In genomic region chr10:39908768-39909441, GRCm38 (mm10) we compare ENCODE assay signal across 18 mouse cellular contexts. TPM values are rescaled to one million over a fixed set of nuclear protein-coding genes. Genes with fewer than 3 reads are reported as not detected.
A peak's percentile ranks its signal among the peaks of the same experiment; 100 is the strongest.
DNase-seq lines count a peak whose midpoint lies in the region; ATAC-seq and TF ChIP-seq lines count a peak whose summit lies in the region.
"Had no signal": no experiment of that assay in that cellular context is flagged by ENCODE, and none has a peak within 500 bp of the region (broad histone marks: within the 10 kb centered on the region; RNA-seq: fewer than 3 reads in every experiment).

No protein-coding gene starts in this region.

- no peak for DNase-seq in lung, adult 2 months
- no peak for DNase-seq in lung, adult 18-20 months
- peak; percentile 36 for DNase-seq in NIH3T3 (ENCODE audit: low read depth)
- no peak for DNase-seq in cerebellum, adult 11 months
- no peak for DNase-seq in urinary bladder, postnatal 10 days (ENCODE audit: low spot score)
- DNase-seq: cerebellum, postnatal 10 days; gastrocnemius, postnatal 36 days; right cerebral cortex, postnatal 14 days had no signal

- no peaks in the 10 kb centered on the region for H3K4me1 ChIP-seq in lung, adult 2 months (ENCODE audit: control insufficient read depth, insufficient read depth, low read length)
- H3K4me1 ChIP-seq: embryonic facial prominence, embryonic 12.5 days; forebrain, embryonic 13.5 days; liver, embryonic 15.5 days; midbrain, embryonic 15.5 days; stomach, embryonic 15.5 days had no signal

- no peak for TF ChIP-seq CTCF in lung, adult 2 months (IDR thresholded peaks at IDR 0.05; ENCODE audit: insufficient read depth, low read length)

- 44% methylated on average over 13 of the region's 13 CpGs for WGBS in lung, adult 2 months

- ATAC-seq in granulocyte monocyte progenitor cell, adult 5-6 weeks (replicated peaks; ENCODE audit: poor library complexity, severe bottlenecking): peak; percentile 55
- ATAC-seq: forebrain, embryonic 13.5 days; hindbrain, postnatal 0 days; midbrain, embryonic 15.5 days had no signal

- no peaks in the 10 kb centered on the region for H3K36me3 ChIP-seq in myocyte (ENCODE audit: control insufficient read depth, insufficient read depth)
- H3K36me3 ChIP-seq: embryonic facial prominence, embryonic 12.5 days; G1E; liver, embryonic 15.5 days; midbrain, embryonic 15.5 days; stomach, embryonic 15.5 days had no signal

- no peak overlapping the region for H3ac ChIP-seq in myocyte (ENCODE audit: control insufficient read depth, insufficient read length)

- H3K4me3 ChIP-seq in lung, adult 2 months (replicated peaks; ENCODE audit: extremely low read depth, low read depth, low read length): peak overlapping the region; percentile 37
- no peak overlapping the region for H3K4me3 ChIP-seq in myocyte
- H3K4me3 ChIP-seq: embryonic facial prominence, embryonic 12.5 days; forebrain, embryonic 13.5 days; liver, embryonic 15.5 days; midbrain, embryonic 15.5 days; stomach, embryonic 15.5 days had no signal

- TF ChIP-seq POLR2A in lung, adult 2 months (IDR thresholded peaks at IDR 0.05; ENCODE audit: borderline replicate concordance, extremely low read depth, low read depth, low read length): no peak
- no peak for TF ChIP-seq POLR2A in myocyte (IDR thresholded peaks at IDR 0.05; ENCODE audit: insufficient read length, low read depth)

- no peaks in the 10 kb centered on the region for H3K27me3 ChIP-seq in myocyte (ENCODE audit: control insufficient read depth, insufficient read depth, insufficient read length)
- H3K27me3 ChIP-seq: embryonic facial prominence, embryonic 12.5 days; forebrain, embryonic 13.5 days; liver, embryonic 15.5 days; midbrain, embryonic 15.5 days; stomach, embryonic 15.5 days had no signal

- H3K79me2 ChIP-seq in myocyte (ENCODE audit: control insufficient read depth, insufficient read depth): no peaks in the 10 kb centered on the region

- H3K4me2 ChIP-seq in myocyte (ENCODE audit: low read depth): peak overlapping the region; percentile 46
- H3K4me2 ChIP-seq: embryonic facial prominence, embryonic 12.5 days; forebrain, embryonic 13.5 days; liver, embryonic 15.5 days; midbrain, embryonic 15.5 days; stomach, embryonic 15.5 days had no signal

TF ChIP-seq in myocyte, 11 proteins besides CTCF, POLR2A, EP300 and RAD21:
- TF ChIP-seq TCF12 (IDR thresholded peaks at IDR 0.05; ENCODE audit: insufficient read depth, poor library complexity, severe bottlenecking) (no peak), MAX (IDR thresholded peaks at IDR 0.05; ENCODE audit: low read depth) (no peak), MYOD1 (IDR thresholded peaks at IDR 0.05; ENCODE audit: control insufficient read depth in 1 of 3, insufficient read length in 2 of 3, low read depth in 2 of 3) (no peak)

RNA-seq across cellular contexts. Expression of gene Mfsd4b4, which starts 9.9 kb away (rescaled TPM):
- 1.8 and 2.9 TPM in 2 replicates for polyA plus RNA-seq in lung, adult 2 months (2012; rRNA removed)
- total RNA-seq in granulocyte monocyte progenitor cell, adult 5-6 weeks (2014; fragmentation: Nextera tagmentation): 10.0 and 13.4 TPM in 2 replicates
- 5.6 and 8.2 TPM in 2 replicates for total RNA-seq in granulocyte monocyte progenitor cell, adult 5-6 weeks (2017)
- 1.1 TPM for polyA plus RNA-seq in myocyte (2012; fragmentation: generic; extraction: Trizol)

RNA-seq across cellular contexts. Expression of gene Mfsd4b2, which starts 17.8 kb away (rescaled TPM):
- polyA plus RNA-seq in lung, adult 2 months (2012; rRNA removed): not detected in 2 replicates
- total RNA-seq in granulocyte monocyte progenitor cell, adult 5-6 weeks (2014; fragmentation: Nextera tagmentation): not detected in 2 replicates
- not detected in 2 replicates for total RNA-seq in granulocyte monocyte progenitor cell, adult 5-6 weeks (2017)
- polyA plus RNA-seq in myocyte (2012; fragmentation: generic; extraction: Trizol): not detected
- total RNA-seq: hindbrain, postnatal 0 days had no signal
- polyA plus RNA-seq: forebrain, embryonic 13.5 days; G1E; hindbrain, postnatal 0 days; liver, embryonic 15.5 days; neural tube, embryonic 14.5 days had no signal

RNA-seq across cellular contexts. Expression of gene Mfsd4b3, which starts 51.0 kb away (rescaled TPM):
- polyA plus RNA-seq in lung, adult 2 months (2012; rRNA removed): 1.0 and 1.5 TPM in 2 replicates
- not detected in 2 replicates for total RNA-seq in granulocyte monocyte progenitor cell, adult 5-6 weeks (2014; fragmentation: Nextera tagmentation)
- total RNA-seq in granulocyte monocyte progenitor cell, adult 5-6 weeks (2017): 0.57 TPM in 1 of 2 replicates, not detected in the other
- polyA plus RNA-seq in myocyte (2012; fragmentation: generic; extraction: Trizol): 0.64 TPM
- polyA plus RNA-seq: forebrain, embryonic 13.5 days; G1E; hindbrain, postnatal 0 days; midbrain, embryonic 15.5 days had no signal
